Mouse (Mus musculus) testis, adult 2 months (tissue): Measurements from ENCODE around the gene Tfpi2. TPM values are rescaled to one million over a fixed set of nuclear protein-coding genes. Genes with fewer than 3 reads are reported as not detected.
A peak's percentile ranks its signal among the peaks of the same experiment; 100 is the strongest.

Source experiments
- H3K27ac ChIP-seq: fragments of 200-500 bp; 2 replicates; pipeline ENCODE4 v1.5.1; 2012; ENCODE audit warnings: low read depth, low read length; ENCODE audit not compliant: control insufficient read depth, insufficient read depth
- H3K27me3 ChIP-seq: fragments of 200-500 bp; 2 replicates; pipeline ENCODE4 v1.6.1; 2012; ENCODE audit warnings: mild to moderate bottlenecking, low read length, moderate library complexity; ENCODE audit not compliant: control insufficient read depth, insufficient read depth
- H3K36me3 ChIP-seq: fragments of 200-500 bp; 2 replicates; pipeline ENCODE4 v1.6.1; 2012; ENCODE audit warnings: mild to moderate bottlenecking, low read length; ENCODE audit not compliant: control insufficient read depth, insufficient read depth
- H3K4me1 ChIP-seq: fragments of 200-500 bp; 2 replicates; pipeline ENCODE4 v1.6.1; 2012; ENCODE audit warnings: low read length; ENCODE audit not compliant: control insufficient read depth, insufficient read depth
- H3K4me3 ChIP-seq: fragments of 200-500 bp; 2 replicates; pipeline ENCODE4 v1.5.1; 2012; ENCODE audit warnings: low read depth, mild to moderate bottlenecking, low read length, moderate library complexity, mixed read lengths; ENCODE audit not compliant: control insufficient read depth
- CTCF ChIP-seq: fragments of 200-500 bp; IDR thresholded peaks from 2 replicates; pipeline ENCODE4 v1.5.1; 2012; ENCODE audit warnings: low read depth, mild to moderate bottlenecking, inconsistent platforms, low read length, moderate library complexity; ENCODE audit not compliant: control insufficient read depth, insufficient read depth, insufficient replicate concordance
- POLR2A ChIP-seq: fragments of 200-500 bp; IDR thresholded peaks from 2 replicates; pipeline ENCODE4 v1.6.1; 2012; ENCODE audit warnings: low read depth, mild to moderate bottlenecking, inconsistent platforms, low read length, moderate library complexity; ENCODE audit not compliant: control insufficient read depth
- polyA plus RNA-seq: library from polyadenylated mRNA; depleted of rRNA; stranded (reverse); fragments of >200 nt; gene quantifications from 2 replicates; pipeline ENCODE4 v1.2.3, GENCODE M21; 2012; rRNA removed

Gene Tfpi2
- polyA plus RNA-seq = 0.12 TPM in 1 of 2 replicates, not detected in the other

DNA sequence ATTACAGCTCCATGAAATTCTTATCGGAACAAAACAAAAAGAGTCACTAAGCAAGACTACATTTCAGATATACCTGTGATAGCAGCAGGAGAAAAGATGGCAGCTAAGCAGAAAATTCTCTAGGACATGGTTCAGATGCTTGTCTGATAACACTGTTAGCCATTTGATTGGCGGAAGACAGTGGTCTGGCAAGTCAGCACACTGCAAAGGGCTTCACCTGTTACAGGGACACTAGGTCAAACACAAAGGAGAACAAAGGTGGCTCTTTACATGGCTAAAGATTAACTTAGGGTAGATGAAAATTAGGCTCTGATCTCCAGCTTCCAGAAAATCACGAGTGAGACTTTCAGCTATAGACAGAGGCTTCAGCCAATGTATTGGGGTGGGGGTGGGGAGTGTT is at the start of gene Tfpi2:
Gene Tfpi2 (minus strand): TSS at position 170 of the 400 bp plus-strand sequence.
- H3K36me3 ChIP-seq = no peaks in the 10 kb centered on the region
- H3K4me3 ChIP-seq = no peak within 1 kb of the TSS
- H3K4me1 ChIP-seq = no peaks in the 10 kb centered on the region
- no peaks in the 10 kb centered on the region for H3K27me3 ChIP-seq
- TF ChIP-seq CTCF = no peak
- TF ChIP-seq POLR2A = no peak
- H3K27ac ChIP-seq = no peak within 1 kb of the TSS

- Histone ChIP-seq H3K4me3 (no peak overlapping the region), H3K36me3 (no peaks in the 10 kb centered on the region), H3K27me3 (no peaks in the 10 kb centered on the region), H3K27ac (no peak overlapping the region), H3K4me1 (no peaks in the 10 kb centered on the region)
- TF ChIP-seq CTCF = no peak
- TF ChIP-seq POLR2A = no peak
These were observed 42.2 kb upstream of the Tfpi2 start for GRCm38 (mm10) chr6:4030956-4031355.

DNA sequence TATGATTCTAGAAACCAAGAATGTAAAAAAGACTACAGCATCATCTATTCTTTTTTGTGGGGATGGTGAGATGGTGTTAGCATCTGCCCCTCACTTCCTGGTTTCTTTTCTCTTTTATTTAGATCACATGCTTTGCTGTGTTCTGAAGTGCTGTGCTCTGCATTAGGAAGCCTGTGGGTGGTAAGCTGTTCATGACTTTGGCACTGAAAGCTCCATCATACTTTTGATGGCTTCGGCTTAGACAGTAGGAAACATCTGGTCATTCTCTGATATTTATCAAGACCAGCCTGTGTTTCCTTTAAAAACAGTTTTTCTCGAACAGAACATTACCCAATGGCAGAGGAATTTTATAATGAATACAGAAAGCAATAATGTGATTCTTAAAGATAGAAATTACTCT is 37.6 kb upstream of the Tfpi2 start:
- no peak for TF ChIP-seq CTCF
- TF ChIP-seq POLR2A = no peak
- no peaks in the 10 kb centered on the region for H3K36me3 ChIP-seq

DNA sequence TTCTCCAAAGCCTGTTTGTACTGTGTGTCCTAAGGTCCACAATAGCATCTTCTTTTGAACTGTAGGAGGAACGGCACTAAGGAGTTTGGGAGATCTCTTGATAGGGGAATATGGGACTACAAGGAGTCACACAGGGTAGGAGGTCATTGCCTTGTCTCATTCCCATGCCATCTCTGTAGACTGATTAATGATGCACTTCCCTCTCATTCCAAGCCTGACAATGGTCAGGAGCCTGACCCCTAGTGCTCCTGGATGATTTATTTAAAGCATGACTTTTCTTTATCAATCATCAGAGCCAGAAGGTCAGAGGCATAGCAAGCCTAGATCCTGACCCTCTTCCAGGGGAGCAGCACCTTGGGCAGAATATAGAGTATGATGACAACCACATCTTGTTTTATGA is 33.9 kb upstream of the Tfpi2 start:
- Histone ChIP-seq H3K4me3 (no peak overlapping the region), H3K36me3 (no peaks in the 10 kb centered on the region), H3K4me1 (no peaks in the 10 kb centered on the region), H3K27me3 (no peaks in the 10 kb centered on the region), H3K27ac (no peak overlapping the region)
- no peak for TF ChIP-seq CTCF
- no peak for TF ChIP-seq POLR2A

More for the DNA sequence above, 37.6 kb upstream of the Tfpi2 start:
- Histone ChIP-seq H3K4me3 (no peak overlapping the region), H3K27ac (no peak overlapping the region), H3K4me1 (no peaks in the 10 kb centered on the region), H3K27me3 (no peaks in the 10 kb centered on the region)

DNA sequence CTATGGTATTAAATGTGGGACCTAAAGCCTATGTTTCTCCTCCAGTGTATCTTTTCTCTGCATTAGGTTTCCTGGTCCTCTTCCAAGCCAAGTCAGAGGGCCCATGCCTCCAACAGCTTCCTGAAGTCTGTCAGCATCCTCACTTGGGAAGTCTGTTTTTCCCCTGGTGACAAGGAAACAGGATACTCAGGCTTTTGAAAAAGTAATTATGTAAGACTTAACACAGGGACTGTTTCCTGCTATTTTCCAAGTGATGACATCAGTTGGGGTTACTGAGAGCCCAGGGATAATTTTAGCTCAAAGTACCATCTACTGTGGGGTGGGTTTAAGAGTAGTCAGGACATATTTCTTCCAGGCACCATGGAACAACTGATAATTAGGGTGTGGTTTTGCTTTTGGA is 20.8 kb upstream of the Tfpi2 start:
- TF ChIP-seq POLR2A (no peak), CTCF (no peak)
- no peaks in the 10 kb centered on the region for H3K36me3 ChIP-seq
- H3K27ac ChIP-seq = no peak overlapping the region
- no peaks in the 10 kb centered on the region for H3K4me1 ChIP-seq
- no peak overlapping the region for H3K4me3 ChIP-seq
- H3K27me3 ChIP-seq = no peaks in the 10 kb centered on the region

- TF ChIP-seq CTCF (no peak), POLR2A (no peak)
- Histone ChIP-seq H3K4me1 (no peaks in the 10 kb centered on the region; the same call in 1 of the 2 replicates), H3K27ac (no peak overlapping the region), H3K36me3 (no peaks in the 10 kb centered on the region), H3K27me3 (no peaks in the 10 kb centered on the region), H3K4me3 (no peak overlapping the region)
These were observed 19.9 kb upstream of the Tfpi2 start for GRCm38 (mm10) chr6:4008501-4009040.

GRCm38 (mm10) chr6:4004808-4005207 is 16.1 kb upstream of the Tfpi2 start:
- no peak for TF ChIP-seq POLR2A
- no peak for TF ChIP-seq CTCF
- H3K4me3 ChIP-seq = no peak overlapping the region
- H3K27me3 ChIP-seq = no peaks in the 10 kb centered on the region
- H3K27ac ChIP-seq = no peak overlapping the region
- H3K4me1 ChIP-seq = no peaks in the 10 kb centered on the region; the same call in 1 of the 2 replicates
- H3K36me3 ChIP-seq = no peaks in the 10 kb centered on the region

DNA sequence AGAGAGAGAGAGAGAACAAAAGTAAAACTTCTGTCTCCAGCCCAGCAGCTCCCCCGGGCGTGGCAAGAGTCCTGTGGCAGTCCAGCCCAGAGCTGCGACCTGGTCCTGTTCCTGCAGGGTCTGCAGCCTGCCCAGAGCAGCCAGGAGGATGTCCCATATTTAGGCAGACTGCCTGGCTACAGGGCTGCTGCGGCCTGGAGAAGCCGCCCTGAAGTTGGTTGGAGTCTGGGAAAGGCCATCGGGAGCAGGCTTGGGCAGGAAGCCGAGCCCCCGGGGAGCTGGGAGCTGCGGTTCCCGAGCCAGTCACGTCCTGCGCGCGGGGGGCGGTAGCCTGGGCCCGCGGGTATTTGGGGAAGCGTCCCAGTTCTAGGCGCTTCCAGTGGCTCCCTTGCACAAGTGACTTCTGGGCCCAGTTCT is 15.2 kb upstream of the Tfpi2 start, which contains the start of gene Gng11:
Gene Gng11 (plus strand): TSS at position 15 of the 417 bp plus-strand sequence.
- Histone ChIP-seq H3K4me3 (peak within 1 kb of the TSS; percentile 56), H3K27me3 (no peaks in the 10 kb centered on the region), H3K4me1 (no peaks in the 10 kb centered on the region; the same call in 1 of the 2 replicates), H3K36me3 (no peaks in the 10 kb centered on the region), H3K27ac (no peak within 1 kb of the TSS; the same call in 1 of the 2 replicates)
- TF ChIP-seq CTCF (no peak), POLR2A (no peak)
